Mouse (Mus musculus) right cerebral cortex, postnatal 14 days (tissue): ENCODE measurements around the gene Pgap2.

Source experiments
- DNase-seq: peaks from one replicate; pipeline ENCODE4 v3.0.0; 2022

The Pgap2 gene

GRCm38 (mm10) chr7:102209756-102210721 is at the start of gene Pgap2, which contains the start of gene Nup98:
Gene Pgap2, plus strand, starts transcription at chr7:102210208.
Gene Nup98, minus strand, starts transcription at chr7:102210176.
- peak; percentile 99 for DNase-seq

GRCm38 (mm10) chr7:102170300-102170699 is 39.7 kb upstream of the Pgap2 start:
- no peak for DNase-seq

- DNase-seq: no peak
Observed at GRCm38 (mm10) chr7:102183849-102184248, 26.2 kb upstream of the Pgap2 start.

- DNase-seq: no peak
Observed at GRCm38 (mm10) chr7:102192356-102192755, 17.7 kb upstream of the Pgap2 start.

- DNase-seq: no peak
Observed at GRCm38 (mm10) chr7:102200576-102200975, 9.4 kb upstream of the Pgap2 start.

GRCm38 (mm10) chr7:102200996-102201785 is 8.8 kb upstream of the Pgap2 start:
- no peak for DNase-seq

GRCm38 (mm10) chr7:102204296-102204857 is 5.6 kb upstream of the Pgap2 start:
- no peak for DNase-seq

- no peak for DNase-seq
Observed at GRCm38 (mm10) chr7:102205646-102206045, 4.4 kb upstream of the Pgap2 start.

- no peak for DNase-seq
Observed at GRCm38 (mm10) chr7:102208806-102209363, 1.1 kb upstream of the Pgap2 start.

- DNase-seq: no peak
Observed at GRCm38 (mm10) chr7:102211071-102211470, 1.1 kb downstream of the Pgap2 start.

GRCm38 (mm10) chr7:102221899-102222298 is 11.9 kb downstream of the Pgap2 start:
- DNase-seq: no peak

- no peak for DNase-seq
Observed at GRCm38 (mm10) chr7:102222336-102222735, 12.3 kb downstream of the Pgap2 start.

- DNase-seq: peak; percentile 54
Observed at GRCm38 (mm10) chr7:102222830-102223556, 13.0 kb downstream of the Pgap2 start.

- no peak for DNase-seq
Observed at GRCm38 (mm10) chr7:102223883-102224738, 14.1 kb downstream of the Pgap2 start.

GRCm38 (mm10) chr7:102226051-102226450 is 16.0 kb downstream of the Pgap2 start:
- no peak for DNase-seq

- DNase-seq: no peak
Observed at GRCm38 (mm10) chr7:102228049-102228670, 18.2 kb downstream of the Pgap2 start.

- no peak for DNase-seq
Observed at GRCm38 (mm10) chr7:102229814-102230213, 19.8 kb downstream of the Pgap2 start.

GRCm38 (mm10) chr7:102233059-102233458 is 23.1 kb downstream of the Pgap2 start:
- no peak for DNase-seq

GRCm38 (mm10) chr7:102238686-102239286 is 28.8 kb downstream of the Pgap2 start:
- DNase-seq: no peak

- DNase-seq: no peak
Observed at GRCm38 (mm10) chr7:102239591-102239990, 29.6 kb downstream of the Pgap2 start.
